Mouse (Mus musculus) stomach, embryonic 14.5 days (tissue): ENCODE data around the gene Olfr1033. TPM values are rescaled to one million over a fixed set of nuclear protein-coding genes. Genes with fewer than 3 reads are reported as not detected.
A peak's percentile ranks its signal among the peaks of the same experiment; 100 is the strongest.
"Not testable (repeated sequence)": the region's sequence is repeated elsewhere in the genome, so short reads cannot be mapped to it uniquely, and the experiment has no call there.

Experiments used
- ATAC-seq: fragments of 200-750 bp; cut with Nextera tagmentation; 2 replicates; pipeline ENCODE4 v1.8.0; 2017; ENCODE audit warnings: low read depth, moderate TSS enrichment; ENCODE audit not compliant: insufficient number of reproducible peaks, insufficient read depth, low FRiP score
- H3K27ac ChIP-seq: fragments of 300-500 bp; sonication (generic); 2 replicates; pipeline ENCODE4 v1.5.1; 2014; ENCODE audit warnings: mild to moderate bottlenecking, low read length, moderate library complexity, mixed read lengths
- H3K27me3 ChIP-seq: fragments of 300-500 bp; sonication (generic); 2 replicates; pipeline ENCODE4 v1.6.1; 2014; ENCODE audit warnings: low read length, control low read depth, mixed read lengths; ENCODE audit not compliant: control insufficient read depth, insufficient read depth
- H3K36me3 ChIP-seq: fragments of 300-500 bp; sonication (generic); 2 replicates; pipeline ENCODE4 v1.6.1; 2014; ENCODE audit warnings: mild to moderate bottlenecking, control low read depth, low read length, moderate library complexity, mixed read lengths; ENCODE audit not compliant: control insufficient read depth, insufficient read depth
- H3K4me1 ChIP-seq: fragments of 300-500 bp; sonication (generic); 2 replicates; pipeline ENCODE4 v1.6.1; 2014; ENCODE audit warnings: low read length, control low read depth, mixed read lengths; ENCODE audit not compliant: control insufficient read depth, insufficient read depth
- H3K4me2 ChIP-seq: fragments of 300-500 bp; sonication (generic); replicated peaks from 2 replicates; pipeline ENCODE4 v1.6.1; 2014; ENCODE audit warnings: low read depth, low read length, control low read depth
- H3K4me3 ChIP-seq: fragments of 300-500 bp; sonication (generic); 2 replicates; pipeline ENCODE4 v1.5.1; 2014; ENCODE audit warnings: low read depth, low read length, control low read depth
- H3K9ac ChIP-seq: fragments of 300-500 bp; sonication (generic); replicated peaks from 2 replicates; pipeline ENCODE4 v1.6.1; 2014; ENCODE audit warnings: low read depth, mild to moderate bottlenecking, control low read depth, low read length, moderate library complexity, mixed read lengths
- H3K9me3 ChIP-seq: fragments of 300-500 bp; sonication (generic); 2 replicates; pipeline ENCODE4 v1.6.1; 2016; ENCODE audit warnings: low read depth, low read length, control low read depth; ENCODE audit not compliant: control insufficient read depth
- WGBS: fragments of 180-500 bp; shearing (Covaris S2); extraction: QIAGEN DNeasy Blood & Tissue Kit; methylation state at CpG from one replicate; pipeline ENCODE4 v1.1.7; 2014; 5-methylcytosine and 5-hydroxymethylcytosine counted together
- polyA plus RNA-seq: library from polyadenylated mRNA; unstranded; fragments of >200 nt; fragmentation: Nextera tagmentation; extraction: Ambion mirVana; gene quantifications from 2 replicates; pipeline ENCODE4 v1.2.1, GENCODE M21; 2014

The Olfr1033 gene
- polyA plus RNA-seq: 2.6 and 5.0 TPM in 2 replicates

- H3K4me1 ChIP-seq, H3K9me3 ChIP-seq, H3K27me3 ChIP-seq, H3K9ac ChIP-seq, H3K36me3 ChIP-seq, ATAC-seq, H3K27ac ChIP-seq: not testable (repeated sequence)
- H3K4me2 ChIP-seq: peak within 1 kb of the TSS; percentile 27
- peak within 1 kb of the TSS; percentile 25; the same call in 1 of the 2 replicates for H3K4me3 ChIP-seq
- 1% methylated on average over 10 of the region's 11 CpGs for WGBS
Measured at GRCm38 (mm10) chr2:86020406-86020805, at the start of gene Olfr1033. Olfr1033 (plus strand) TSS chr2:86020633.

- H3K4me1 ChIP-seq: no peaks in the 10 kb centered on the region
- no peaks in the 10 kb centered on the region for H3K27me3 ChIP-seq
- no peaks in the 10 kb centered on the region for H3K36me3 ChIP-seq
- ATAC-seq: no peak
- no peaks in the 10 kb centered on the region for H3K9me3 ChIP-seq
- H3K27ac ChIP-seq: no peak within 1 kb of the TSS
- no peak within 1 kb of the TSS for H3K9ac ChIP-seq
- H3K4me3 ChIP-seq: no peak within 1 kb of the TSS
- 86% methylated on average over 2 of the region's 2 CpGs for WGBS
- H3K4me2 ChIP-seq: no peak within 1 kb of the TSS
Measured at GRCm38 (mm10) chr2:85973595-85973994, 46.8 kb upstream of the Olfr1033 start, which contains the start of gene Olfr1029. Olfr1029 (plus strand) TSS chr2:85973895.

GRCm38 (mm10) chr2:85978976-85979375 is 41.5 kb upstream of the Olfr1033 start, which contains the start of gene Olfr1030:
Olfr1030 (plus strand) TSS chr2:85979276.
- Histone ChIP-seq H3K4me2 (no peak within 1 kb of the TSS), H3K9me3 (no peaks in the 10 kb centered on the region), H3K9ac (no peak within 1 kb of the TSS), H3K27me3 (no peaks in the 10 kb centered on the region), H3K4me1 (no peaks in the 10 kb centered on the region), H3K36me3 (no peaks in the 10 kb centered on the region), H3K27ac (no peak within 1 kb of the TSS), H3K4me3 (no peak within 1 kb of the TSS)
- ATAC-seq: no peak
- 75% methylated on average over 1 of the region's 1 CpGs for WGBS

GRCm38 (mm10) chr2:85990004-85990403 is 30.4 kb upstream of the Olfr1033 start, which contains the start of gene Olfr1031:
Olfr1031 (plus strand) TSS chr2:85990304.
- no peaks in the 10 kb centered on the region for H3K4me1 ChIP-seq
- no peak within 1 kb of the TSS for H3K4me3 ChIP-seq
- WGBS: 65% methylated on average over 3 of the region's 3 CpGs

GRCm38 (mm10) chr2:86005240-86005639 is 15.2 kb upstream of the Olfr1033 start, which contains the start of gene Olfr1032:
Olfr1032 (plus strand) TSS chr2:86005540.
- no peaks in the 10 kb centered on the region for H3K4me1 ChIP-seq
- H3K4me2 ChIP-seq: no peak within 1 kb of the TSS
- no peaks in the 10 kb centered on the region for H3K36me3 ChIP-seq
- no peak within 1 kb of the TSS for H3K4me3 ChIP-seq
- H3K27ac ChIP-seq: no peak within 1 kb of the TSS
- no peak for ATAC-seq
- H3K9ac ChIP-seq: no peak within 1 kb of the TSS
- no peaks in the 10 kb centered on the region for H3K27me3 ChIP-seq
- H3K9me3 ChIP-seq: no peaks in the 10 kb centered on the region
- 80% methylated on average over 7 of the region's 7 CpGs for WGBS

More at GRCm38 (mm10) chr2:85990004-85990403, 30.4 kb upstream of the Olfr1033 start, which contains the start of gene Olfr1031:
- no peak within 1 kb of the TSS for H3K9ac ChIP-seq
- no peak for ATAC-seq
- H3K9me3 ChIP-seq: no peaks in the 10 kb centered on the region
- H3K27me3 ChIP-seq: no peaks in the 10 kb centered on the region
- H3K36me3 ChIP-seq: no peaks in the 10 kb centered on the region
- no peak within 1 kb of the TSS for H3K27ac ChIP-seq
- no peak within 1 kb of the TSS for H3K4me2 ChIP-seq

- WGBS: 40% methylated on average over 3 of the region's 9 CpGs
- H3K4me3 ChIP-seq, H3K9me3 ChIP-seq, H3K27ac ChIP-seq, H3K4me1 ChIP-seq, H3K9ac ChIP-seq, H3K4me2 ChIP-seq, H3K36me3 ChIP-seq, H3K27me3 ChIP-seq, ATAC-seq: not testable (repeated sequence)
Measured at GRCm38 (mm10) chr2:86021518-86021917, 1.1 kb downstream of the Olfr1033 start.

- H3K36me3 ChIP-seq: no peaks in the 10 kb centered on the region
- H3K27ac ChIP-seq: no peak within 1 kb of the TSS
- no peaks in the 10 kb centered on the region for H3K4me1 ChIP-seq
- H3K9ac ChIP-seq: no peak within 1 kb of the TSS
- H3K9me3 ChIP-seq: no peaks in the 10 kb centered on the region
- no peak for ATAC-seq
- H3K27me3 ChIP-seq: no peaks in the 10 kb centered on the region
- no peak within 1 kb of the TSS for H3K4me2 ChIP-seq
- no peak within 1 kb of the TSS for H3K4me3 ChIP-seq
Measured at GRCm38 (mm10) chr2:86045561-86045960, 25.1 kb downstream of the Olfr1033 start, which contains the start of gene Olfr1034. Olfr1034 (plus strand) TSS chr2:86045861.

- not testable (repeated sequence) for H3K27me3 ChIP-seq, H3K4me2 ChIP-seq, H3K9ac ChIP-seq, H3K27ac ChIP-seq, H3K9me3 ChIP-seq, H3K4me3 ChIP-seq, ATAC-seq, H3K4me1 ChIP-seq, H3K36me3 ChIP-seq
Measured at GRCm38 (mm10) chr2:86050777-86051176, 30.3 kb downstream of the Olfr1033 start.

- H3K9me3 ChIP-seq, H3K4me1 ChIP-seq, H3K4me2 ChIP-seq, H3K9ac ChIP-seq, ATAC-seq, H3K36me3 ChIP-seq, H3K27ac ChIP-seq, H3K4me3 ChIP-seq, H3K27me3 ChIP-seq: not testable (repeated sequence)
- 96% methylated on average over 2 of the region's 2 CpGs for WGBS
Measured at GRCm38 (mm10) chr2:86063766-86064165, 43.3 kb downstream of the Olfr1033 start.
